Comparison of ENCODE assay signal across 24 mouse cellular contexts in genomic region chr8:76374314-76374713, GRCm38 (mm10).
A peak's percentile ranks its signal among the peaks of the same experiment; 100 is the strongest.
DNase-seq lines count a peak whose midpoint lies in the region; ATAC-seq and TF ChIP-seq lines count a peak whose summit lies in the region.
"Had no signal": no experiment of that assay in that cellular context is flagged by ENCODE, and none has a peak within 500 bp of the region (broad histone marks: within the 10 kb centered on the region; RNA-seq: fewer than 3 reads in every experiment).

No protein-coding gene starts in this region.

- no peak overlapping the region for H3K4me2 ChIP-seq in kidney, embryonic 14.5 days (replicated peaks; ENCODE audit: low read depth, low read length)
- no peak overlapping the region for H3K4me2 ChIP-seq in liver, postnatal 0 days (ENCODE audit: low read depth, low read length)
- H3K4me2 ChIP-seq: forebrain, embryonic 13.5 days; heart, embryonic 15.5 days; hindbrain, embryonic 12.5 days; liver, embryonic 13.5 days; lung, embryonic 14.5 days had no signal

- ATAC-seq in kidney, embryonic 14.5 days (ENCODE audit: low FRiP score, low TSS enrichment): no peak
- peak; percentile 86 for ATAC-seq in liver, postnatal 0 days
- ATAC-seq: forebrain, embryonic 13.5 days; hindbrain, postnatal 0 days; midbrain, embryonic 16.5 days had no signal

- H3K9me3 ChIP-seq in kidney, embryonic 14.5 days (ENCODE audit: control insufficient read depth, low read length): no peaks in the 10 kb centered on the region
- H3K9me3 ChIP-seq in liver, postnatal 0 days (ENCODE audit: low read length): no peaks in the 10 kb centered on the region
- no peaks in the 10 kb centered on the region for H3K9me3 ChIP-seq in midbrain, embryonic 10.5 days (replicated peaks)
- H3K9me3 ChIP-seq: forebrain, embryonic 13.5 days; heart, embryonic 10.5 days; heart, embryonic 15.5 days; hindbrain, embryonic 12.5 days; liver, embryonic 13.5 days had no signal

- H3K27me3 ChIP-seq in kidney, embryonic 14.5 days (ENCODE audit: control insufficient read depth, insufficient read depth, low read length): no peaks in the 10 kb centered on the region
- H3K27me3 ChIP-seq in liver, postnatal 0 days (ENCODE audit: insufficient read depth, low read length): no peaks in the 10 kb centered on the region
- H3K27me3 ChIP-seq in midbrain, embryonic 10.5 days (ENCODE audit: low read depth, poor library complexity, severe bottlenecking): no peaks in the 10 kb centered on the region
- H3K27me3 ChIP-seq: forebrain, embryonic 13.5 days; heart, embryonic 15.5 days; hindbrain, embryonic 12.5 days; liver, embryonic 13.5 days had no signal

- no peak for TF ChIP-seq EP300 in liver, postnatal 0 days (IDR thresholded peaks at IDR 0.05; ENCODE audit: low read depth)

- H3K27ac ChIP-seq in kidney, embryonic 14.5 days (ENCODE audit: low read depth, low read length): no peak overlapping the region
- no peak overlapping the region; the same call in 1 of the 2 replicates for H3K27ac ChIP-seq in liver, postnatal 0 days (ENCODE audit: low read depth)
- H3K27ac ChIP-seq in midbrain, embryonic 10.5 days (replicated peaks): no peak overlapping the region
- H3K27ac ChIP-seq: forebrain, embryonic 13.5 days; heart, embryonic 10.5 days; heart, embryonic 15.5 days; hindbrain, embryonic 12.5 days; hindbrain, postnatal 0 days; liver, embryonic 13.5 days had no signal

- H3K9ac ChIP-seq in kidney, embryonic 14.5 days (ENCODE audit: low read depth, low read length): no peak overlapping the region
- H3K9ac ChIP-seq in liver, postnatal 0 days (replicated peaks): no peak overlapping the region
- H3K9ac ChIP-seq: forebrain, embryonic 13.5 days; heart, embryonic 15.5 days; hindbrain, embryonic 12.5 days; liver, embryonic 13.5 days; lung, embryonic 14.5 days had no signal

- TF ChIP-seq CTCF in liver, postnatal 0 days (IDR thresholded peaks at IDR 0.05; ENCODE audit: low read depth): no peak

- no peaks in the 10 kb centered on the region for H3K4me1 ChIP-seq in kidney, embryonic 14.5 days (ENCODE audit: control insufficient read depth, insufficient read depth, low read length)
- no peaks in the 10 kb centered on the region for H3K4me1 ChIP-seq in liver, postnatal 0 days (ENCODE audit: insufficient read depth)
- no peaks in the 10 kb centered on the region for H3K4me1 ChIP-seq in midbrain, embryonic 10.5 days
- H3K4me1 ChIP-seq: forebrain, embryonic 13.5 days; heart, embryonic 10.5 days; heart, embryonic 15.5 days; hindbrain, embryonic 12.5 days; liver, embryonic 13.5 days had no signal

- DNase-seq in kidney, adult 18-20 months: peak; percentile 31
- DNase-seq in liver, postnatal 0 days: no peak
- DNase-seq in liver: no peak
- peak; percentile 33 to 61 for DNase-seq in kidney, postnatal 25 days
- no peak for DNase-seq in midbrain, embryonic 10.5 days (ENCODE audit: low spot score)
- no peak for DNase-seq in ovary, postnatal 36 days (ENCODE audit: low spot score)
- DNase-seq: adrenal gland, postnatal 10 days; cerebellum, adult 9-10 months; cerebellum, postnatal 36 days; gastrocnemius, postnatal 10 days; liver, embryonic 13.5 days; lung, embryonic 14.5 days; lung, postnatal 14 days; right cerebral cortex, adult 18-20 months; spleen, adult 18-20 months; thymus, postnatal 14 days had no signal

- no peaks in the 10 kb centered on the region for H3K36me3 ChIP-seq in kidney, embryonic 14.5 days (ENCODE audit: control insufficient read depth, insufficient read depth, low read length)
- no peaks in the 10 kb centered on the region for H3K36me3 ChIP-seq in liver, postnatal 0 days (replicated peaks; ENCODE audit: insufficient read depth, low read length)
- no peaks in the 10 kb centered on the region for H3K36me3 ChIP-seq in midbrain, embryonic 10.5 days
- H3K36me3 ChIP-seq: G1E; heart, embryonic 10.5 days; heart, embryonic 15.5 days; hindbrain, embryonic 12.5 days; liver, embryonic 13.5 days had no signal

- H3K4me3 ChIP-seq in kidney, embryonic 14.5 days (ENCODE audit: low read length): no peak overlapping the region
- H3K4me3 ChIP-seq in liver, postnatal 0 days (ENCODE audit: low read depth, low read length): no peak overlapping the region
- no peak overlapping the region for H3K4me3 ChIP-seq in midbrain, embryonic 10.5 days
- H3K4me3 ChIP-seq: forebrain, embryonic 13.5 days; heart, embryonic 10.5 days; heart, embryonic 15.5 days; hindbrain, embryonic 12.5 days; liver, embryonic 13.5 days had no signal

Comparison
In these comparisons a context has a peak if more than half of its experiments do, and no peak if none do; other contexts are left out.
1. DNase-seq: peak in kidney, adult 18-20 months (single experiment) and kidney, postnatal 25 days (2 of 2); none in liver, postnatal 0 days (single experiment), liver (single experiment), midbrain, embryonic 10.5 days (single experiment) and ovary, postnatal 36 days (single experiment).